Mouse (Mus musculus) lung, postnatal 10 days (tissue): ENCODE data around the gene Hnrnpm.
"Not testable (repeated sequence)": the region's sequence is repeated elsewhere in the genome, so short reads cannot be mapped to it uniquely, and the experiment has no call there.

Experiments used
- DNase-seq: peaks from one replicate; pipeline ENCODE4 v3.0.0; 2021

The Hnrnpm gene

GRCm38 (mm10) chr17:33666813-33667212 is 19.8 kb downstream of the Hnrnpm start:
- DNase-seq, result no peak

GRCm38 (mm10) chr17:33649781-33650475 is 36.7 kb downstream of the Hnrnpm start:
- DNase-seq, result no peak

- no peak for DNase-seq
These were observed 41.6 kb downstream of the Hnrnpm start for GRCm38 (mm10) chr17:33645073-33645472.

DNA sequence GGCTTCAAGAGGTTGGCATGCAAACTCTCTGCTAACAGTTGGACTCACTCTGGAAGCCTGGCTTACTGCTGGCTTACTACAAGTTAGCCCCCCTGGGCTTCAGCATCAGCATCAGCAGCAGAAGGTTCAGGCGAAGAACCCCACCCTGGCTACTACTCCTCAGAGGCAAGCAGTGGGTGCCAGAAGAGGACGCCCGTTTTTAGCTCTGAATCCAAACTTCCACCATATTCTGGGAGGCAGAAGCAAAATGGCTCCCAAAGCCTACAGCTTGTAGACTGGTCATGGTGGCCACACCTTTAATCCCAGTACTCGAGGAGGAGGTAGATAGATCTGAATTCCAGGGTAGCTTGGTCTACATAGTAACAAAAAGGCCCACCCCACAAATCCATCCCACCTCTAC is 42.6 kb downstream of the Hnrnpm start:
- DNase-seq, result no peak

GRCm38 (mm10) chr17:33639743-33640142 is 46.9 kb downstream of the Hnrnpm start:
- no peak for DNase-seq

DNA sequence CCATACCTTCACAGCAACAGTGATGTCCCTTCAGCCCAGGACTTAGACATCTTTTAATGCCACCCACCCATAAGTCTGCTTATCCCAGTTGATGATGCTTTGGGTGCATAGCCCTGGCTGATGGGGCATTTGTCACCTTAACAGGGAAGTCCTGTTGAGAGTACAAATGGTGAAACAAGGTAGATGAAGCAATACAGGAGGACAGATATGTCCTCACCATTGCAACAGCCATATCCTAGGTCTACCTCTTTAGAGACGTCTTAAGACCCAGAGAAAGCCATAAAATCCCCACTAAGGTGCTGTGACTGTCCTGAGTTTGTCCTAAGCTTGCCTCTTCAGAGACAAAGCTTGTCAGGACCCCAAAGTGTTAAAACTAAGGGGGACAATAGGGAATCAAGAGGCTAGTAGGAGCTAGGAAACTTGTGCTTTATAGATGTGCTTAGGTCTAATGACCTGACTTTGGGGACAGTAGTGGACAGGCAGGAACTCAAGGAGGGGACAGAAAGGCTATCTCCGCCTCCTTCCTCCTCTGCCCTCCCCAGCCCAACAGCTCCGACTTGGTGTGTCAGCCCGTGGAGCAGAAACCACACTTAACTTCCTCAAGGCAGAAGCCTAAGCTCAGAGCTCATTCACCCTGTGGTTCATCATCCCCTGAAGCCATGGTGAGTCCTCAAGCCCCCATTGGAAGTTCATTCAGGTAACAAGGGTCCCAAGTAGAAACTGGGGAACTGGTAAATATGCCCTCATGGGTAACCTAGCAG is 49.0 kb downstream of the Hnrnpm start, which contains the start of gene Pram1:
Gene Pram1, plus strand, starts transcription at position 541 of the 761 bp plus-strand sequence.
- DNase-seq, result no peak

- peak; percentile 46 for DNase-seq
These were observed 49.6 kb downstream of the Hnrnpm start for GRCm38 (mm10) chr17:33637038-33637437.

- no peak for DNase-seq
These were observed 54.9 kb downstream of the Hnrnpm start for GRCm38 (mm10) chr17:33631796-33632195.

DNA sequence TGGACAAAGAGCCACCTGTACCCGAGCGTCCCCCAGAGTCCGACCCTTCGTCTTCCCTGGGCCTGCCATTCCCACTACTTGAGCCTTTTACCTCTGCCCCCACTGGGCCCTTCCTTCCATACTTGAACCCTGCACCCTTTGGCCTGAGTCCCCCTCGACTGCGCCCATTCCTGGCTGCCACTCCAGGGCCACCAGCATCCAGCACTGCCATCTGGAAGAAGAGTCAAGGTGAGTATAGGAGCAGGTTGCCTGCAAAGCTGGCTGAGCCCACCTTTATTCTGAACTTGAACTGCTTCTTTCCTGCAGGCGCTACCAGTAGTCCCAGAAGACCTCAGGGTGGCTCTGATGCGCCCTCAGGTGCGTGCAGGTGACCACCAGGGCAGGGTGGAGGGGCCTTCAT is 55.4 kb downstream of the Hnrnpm start:
- no peak for DNase-seq

DNA sequence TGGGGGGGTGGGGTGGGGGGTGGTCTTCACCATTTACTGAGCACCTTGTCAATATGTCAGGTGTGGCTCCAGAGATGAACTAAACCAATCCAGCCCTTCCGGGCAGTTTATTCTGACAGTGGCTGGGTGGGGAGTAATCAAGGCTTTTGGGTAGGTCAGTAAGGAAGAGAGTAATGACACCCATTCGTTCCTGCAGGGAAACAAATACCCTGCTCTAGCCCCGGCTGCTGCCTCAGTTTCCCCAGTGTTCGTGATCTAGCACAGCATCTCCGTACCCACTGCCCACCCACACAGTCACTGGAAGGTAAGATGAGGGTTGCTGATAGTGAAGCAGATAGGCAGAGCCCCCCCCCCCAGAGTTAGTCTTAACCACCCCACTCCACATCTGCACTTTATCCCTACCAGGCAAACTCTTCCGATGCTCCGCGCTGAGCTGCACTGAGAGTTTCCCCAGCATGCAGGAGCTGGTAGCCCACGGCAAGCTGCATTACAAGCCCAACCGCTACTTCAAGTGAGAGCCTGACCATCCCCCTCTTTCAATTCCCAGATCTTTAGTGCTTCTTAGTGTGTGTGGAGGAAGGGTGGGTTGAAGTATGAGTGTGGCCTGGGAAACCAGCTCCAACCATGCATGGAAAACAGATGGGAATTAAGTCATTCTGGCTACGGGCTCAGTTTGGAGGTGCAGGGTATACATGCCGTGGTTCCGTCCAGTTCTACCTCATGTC is 56.3 kb downstream of the Hnrnpm start:
- DNase-seq, result no peak

GRCm38 (mm10) chr17:33629487-33630125 is 57.1 kb downstream of the Hnrnpm start:
- no peak for DNase-seq

DNA sequence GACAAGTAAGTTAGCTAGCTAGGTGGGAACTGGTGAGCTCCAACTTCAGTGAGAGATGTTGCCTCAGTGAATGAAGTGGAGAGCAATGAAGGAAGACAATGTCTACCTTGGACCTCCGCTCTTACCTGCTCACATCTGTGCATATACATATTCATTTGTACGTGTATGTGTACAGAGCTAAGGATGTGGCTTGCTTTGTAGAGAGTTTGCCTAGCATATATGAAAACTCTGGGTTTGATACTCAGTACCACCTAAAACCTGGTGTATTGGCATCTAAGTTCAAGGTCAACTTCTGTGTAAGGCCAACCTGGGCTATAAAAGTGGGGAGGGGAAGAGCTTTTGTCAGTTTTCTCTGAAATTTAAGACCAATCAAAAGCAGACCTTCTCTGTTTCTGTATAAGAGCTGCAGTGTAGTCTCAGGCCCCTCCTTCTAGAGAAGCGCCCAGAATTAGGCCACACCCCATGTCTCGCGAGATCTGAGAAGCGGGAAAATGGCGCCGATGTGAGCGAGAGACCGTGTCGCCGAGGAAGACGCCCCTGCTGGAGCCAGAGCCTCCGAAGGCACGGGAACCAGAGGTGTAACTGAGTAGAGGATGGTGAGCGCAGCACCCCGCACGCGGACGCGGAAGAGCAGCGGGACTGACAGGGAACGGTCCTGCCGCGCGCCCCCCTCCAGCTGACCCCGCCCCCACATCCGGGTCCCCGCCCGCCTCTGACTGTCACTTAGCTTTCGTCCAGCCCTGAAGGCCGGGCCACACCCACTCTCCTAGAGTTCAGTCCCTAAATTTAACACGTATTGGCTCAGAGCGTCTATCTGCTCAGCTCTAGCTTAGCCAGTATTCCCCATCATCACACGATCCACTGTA is 57.8 kb downstream of the Hnrnpm start, which contains the start of gene Zfp414:
Gene Zfp414, plus strand, starts transcription at position 470 of the 866 bp plus-strand sequence.
- peak; percentile 97 for DNase-seq

- DNase-seq, result no peak
These were observed 59.4 kb downstream of the Hnrnpm start for GRCm38 (mm10) chr17:33627281-33627680.

GRCm38 (mm10) chr17:33613726-33614125 is 72.9 kb downstream of the Hnrnpm start:
- DNase-seq, result not testable (repeated sequence)

DNA sequence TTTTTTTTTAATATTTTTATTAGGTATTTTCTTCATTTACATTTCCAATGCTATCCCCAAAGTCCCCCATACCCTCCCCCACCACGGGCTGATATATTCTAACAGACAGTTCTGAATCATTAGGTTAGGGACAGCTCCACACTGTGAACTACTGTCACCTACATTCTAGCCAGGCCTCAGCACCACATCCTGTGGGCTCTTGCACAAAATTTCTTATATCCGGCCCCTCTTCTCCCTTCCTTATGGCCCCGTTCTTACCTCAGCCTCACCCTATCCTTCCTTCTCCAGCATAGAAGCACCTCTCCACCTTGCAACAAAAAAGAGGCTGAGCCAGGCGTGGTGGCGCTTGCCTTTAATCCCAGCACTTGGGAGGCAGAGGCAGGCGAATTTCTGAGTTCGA is 76.1 kb downstream of the Hnrnpm start:
- DNase-seq, result no peak

GRCm38 (mm10) chr17:33607273-33607672 is 79.4 kb downstream of the Hnrnpm start:
- no peak for DNase-seq

- no peak for DNase-seq
These were observed 84.7 kb downstream of the Hnrnpm start for GRCm38 (mm10) chr17:33601947-33602346.

- DNase-seq, result no peak
These were observed 85.8 kb downstream of the Hnrnpm start for GRCm38 (mm10) chr17:33600831-33601230.

- DNase-seq, result no peak
These were observed 86.7 kb downstream of the Hnrnpm start for GRCm38 (mm10) chr17:33599836-33600475.

DNA sequence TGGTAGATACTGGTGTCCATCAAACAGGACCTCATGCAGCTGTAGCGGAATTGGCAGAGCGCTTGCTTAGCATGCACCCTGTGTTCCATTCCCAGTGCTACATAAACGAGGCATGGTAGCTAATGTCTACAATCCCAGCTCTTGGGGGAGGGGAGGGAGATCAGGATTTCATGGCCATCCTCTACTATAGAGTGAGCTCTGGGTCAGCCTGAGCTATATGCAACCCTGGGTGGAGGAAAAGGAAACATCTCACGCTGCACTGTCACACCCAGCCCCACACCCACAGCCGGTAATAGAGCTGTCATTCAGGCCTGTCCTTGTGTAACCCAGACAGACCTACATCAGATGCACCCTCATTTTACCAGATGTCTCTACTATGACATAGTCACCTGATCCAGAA is 88.2 kb downstream of the Hnrnpm start:
- no peak for DNase-seq

DNA sequence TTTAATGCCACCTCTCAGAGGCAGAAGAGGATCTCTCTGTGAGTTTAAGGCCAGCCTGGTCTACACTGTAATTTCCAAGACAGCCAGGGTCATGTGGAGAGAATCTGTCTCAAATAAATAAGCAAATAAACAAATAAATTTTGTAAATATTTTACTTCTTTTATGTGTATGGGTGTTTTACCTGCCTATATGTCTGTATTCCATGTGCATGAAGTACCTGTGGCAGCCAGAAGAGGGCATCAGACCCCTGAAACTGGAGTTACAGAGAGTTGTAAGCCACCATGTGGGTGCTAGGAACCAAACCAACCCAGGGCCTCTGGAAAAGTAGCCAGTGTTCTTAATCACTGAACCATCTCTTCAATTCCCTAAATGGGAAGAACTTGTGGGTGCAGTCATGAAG is 89.4 kb downstream of the Hnrnpm start:
- DNase-seq, result no peak
